Mouse (Mus musculus): ENCODE data around the gene Chmp6. TPM values are rescaled to one million over a fixed set of nuclear protein-coding genes. Genes with fewer than 3 reads are reported as not detected.

The Chmp6 gene
- polyA plus RNA-seq, 1 experiment from 2014 or later = 82.0 TPM

GRCm38 (mm10) chr11:119943428-119943988 lies 30.3 kb downstream of the Chmp6 start:
- ATAC-seq (ENCODE audit: insufficient read depth, low FRiP score) = peak; percentile 4; the same call in 1 of the 2 replicates
- Histone ChIP-seq H3K9ac (ENCODE audit: low read length) (peak overlapping the region; percentile 90), H3K4me3 (replicated peaks; ENCODE audit: low read length) (peak overlapping the region; percentile 81), H3K27ac (ENCODE audit: low read length) (peak overlapping the region; percentile 69), H3K4me2 (ENCODE audit: low read depth, low read length) (peak overlapping the region; percentile 96), H3K4me1 (ENCODE audit: control insufficient read depth, insufficient read depth, low read length) (peaks cover 51% of the 10 kb centered on the region), H3K27me3 (ENCODE audit: control insufficient read depth, insufficient read depth, low read length) (no peaks in the 10 kb centered on the region), H3K36me3 (ENCODE audit: control insufficient read depth, insufficient read depth, low read length) (no peaks in the 10 kb centered on the region), H3K9me3 (replicated peaks; ENCODE audit: control insufficient read depth, low read length) (no peaks in the 10 kb centered on the region)
- 1% methylated on average over 32 of the region's 32 CpGs for WGBS

- 56% methylated on average over 7 of the region's 7 CpGs for WGBS
- Histone ChIP-seq H3K27ac (ENCODE audit: low read length) (peak overlapping the region; percentile 51), H3K36me3 (ENCODE audit: control insufficient read depth, insufficient read depth, low read length) (no peaks in the 10 kb centered on the region), H3K27me3 (ENCODE audit: control insufficient read depth, insufficient read depth, low read length) (no peaks in the 10 kb centered on the region), H3K9ac (ENCODE audit: low read length) (peak overlapping the region; percentile 90; the same call in 1 of the 2 replicates), H3K4me1 (ENCODE audit: control insufficient read depth, insufficient read depth, low read length) (peaks cover 37% of the 10 kb centered on the region), H3K9me3 (replicated peaks; ENCODE audit: control insufficient read depth, low read length) (no peaks in the 10 kb centered on the region), H3K4me2 (ENCODE audit: low read depth, low read length) (peak overlapping the region; percentile 96), H3K4me3 (replicated peaks; ENCODE audit: low read length) (peak overlapping the region; percentile 81; the same call in 1 of the 2 replicates)
- no peak for ATAC-seq (ENCODE audit: insufficient read depth, low FRiP score)
These were observed 32.1 kb downstream of the Chmp6 start for GRCm38 (mm10) chr11:119945343-119945742.

- WGBS = 97% methylated on average over 1 of the region's 1 CpGs
- H3K4me1 ChIP-seq (ENCODE audit: control insufficient read depth, insufficient read depth, low read length) = peaks cover 33% of the 10 kb centered on the region
- no peaks in the 10 kb centered on the region for H3K36me3 ChIP-seq (ENCODE audit: control insufficient read depth, insufficient read depth, low read length)
- H3K9ac ChIP-seq (ENCODE audit: low read length) = no peak overlapping the region
- H3K4me3 ChIP-seq (replicated peaks; ENCODE audit: low read length) = no peak overlapping the region
- H3K27ac ChIP-seq (ENCODE audit: low read length) = no peak overlapping the region
- H3K9me3 ChIP-seq (replicated peaks; ENCODE audit: control insufficient read depth, low read length) = no peaks in the 10 kb centered on the region
- no peaks in the 10 kb centered on the region for H3K27me3 ChIP-seq (ENCODE audit: control insufficient read depth, insufficient read depth, low read length)
- no peak for ATAC-seq (ENCODE audit: insufficient read depth, low FRiP score)
- no peak overlapping the region for H3K4me2 ChIP-seq (ENCODE audit: low read depth, low read length)
These were observed 34.2 kb downstream of the Chmp6 start for GRCm38 (mm10) chr11:119947426-119947825.

- Histone ChIP-seq H3K4me2 (ENCODE audit: low read depth, low read length) (no peak overlapping the region), H3K9ac (ENCODE audit: low read length) (no peak overlapping the region), H3K4me3 (replicated peaks; ENCODE audit: low read length) (no peak overlapping the region), H3K27me3 (ENCODE audit: control insufficient read depth, insufficient read depth, low read length) (no peaks in the 10 kb centered on the region), H3K9me3 (replicated peaks; ENCODE audit: control insufficient read depth, low read length) (no peaks in the 10 kb centered on the region), H3K36me3 (ENCODE audit: control insufficient read depth, insufficient read depth, low read length) (no peaks in the 10 kb centered on the region), H3K27ac (ENCODE audit: low read length) (peak overlapping the region; percentile 21; the same call in 1 of the 2 replicates), H3K4me1 (ENCODE audit: control insufficient read depth, insufficient read depth, low read length) (peaks cover 37% of the 10 kb centered on the region)
- WGBS = 50% methylated on average over 2 of the region's 2 CpGs
- ATAC-seq (ENCODE audit: insufficient read depth, low FRiP score) = no peak
These were observed 34.7 kb downstream of the Chmp6 start for GRCm38 (mm10) chr11:119947897-119948296.

GRCm38 (mm10) chr11:119948305-119948704 lies 35.1 kb downstream of the Chmp6 start:
- no peak overlapping the region; the same call in 1 of the 2 replicates for H3K4me2 ChIP-seq (ENCODE audit: low read depth, low read length)
- WGBS = 58% methylated on average over 4 of the region's 4 CpGs
- no peaks in the 10 kb centered on the region for H3K36me3 ChIP-seq (ENCODE audit: control insufficient read depth, insufficient read depth, low read length)
- no peak for ATAC-seq (ENCODE audit: insufficient read depth, low FRiP score)
- peaks cover 40% of the 10 kb centered on the region for H3K4me1 ChIP-seq (ENCODE audit: control insufficient read depth, insufficient read depth, low read length)
- H3K4me3 ChIP-seq (replicated peaks; ENCODE audit: low read length) = no peak overlapping the region
- no peaks in the 10 kb centered on the region for H3K27me3 ChIP-seq (ENCODE audit: control insufficient read depth, insufficient read depth, low read length)
- peak overlapping the region; percentile 9; the same call in 1 of the 2 replicates for H3K9ac ChIP-seq (ENCODE audit: low read length)
- peak overlapping the region; percentile 31 for H3K27ac ChIP-seq (ENCODE audit: low read length)
- no peaks in the 10 kb centered on the region for H3K9me3 ChIP-seq (replicated peaks; ENCODE audit: control insufficient read depth, low read length)

- Histone ChIP-seq H3K9ac (ENCODE audit: low read length) (0 out of 2 replicates have a peak overlapping the region, but pooled peaks have one; percentile 32), H3K27me3 (ENCODE audit: control insufficient read depth, insufficient read depth, low read length) (no peaks in the 10 kb centered on the region), H3K4me1 (ENCODE audit: control insufficient read depth, insufficient read depth, low read length) (peaks cover 44% of the 10 kb centered on the region), H3K4me2 (ENCODE audit: low read depth, low read length) (peak overlapping the region; percentile 2; the same call in 1 of the 2 replicates), H3K36me3 (ENCODE audit: control insufficient read depth, insufficient read depth, low read length) (no peaks in the 10 kb centered on the region), H3K9me3 (replicated peaks; ENCODE audit: control insufficient read depth, low read length) (no peaks in the 10 kb centered on the region), H3K27ac (ENCODE audit: low read length) (peak overlapping the region; percentile 31), H3K4me3 (replicated peaks; ENCODE audit: low read length) (no peak overlapping the region)
- ATAC-seq (ENCODE audit: insufficient read depth, low FRiP score) = no peak
- 75% methylated on average over 2 of the region's 2 CpGs for WGBS
These were observed 35.6 kb downstream of the Chmp6 start for GRCm38 (mm10) chr11:119948803-119949202.

- WGBS = 94% methylated on average over 3 of the region's 3 CpGs
- H3K4me3 ChIP-seq (replicated peaks; ENCODE audit: low read length) = no peak overlapping the region
- no peak for ATAC-seq (ENCODE audit: insufficient read depth, low FRiP score)
- peaks cover 45% of the 10 kb centered on the region for H3K4me1 ChIP-seq (ENCODE audit: control insufficient read depth, insufficient read depth, low read length)
- H3K9me3 ChIP-seq (replicated peaks; ENCODE audit: control insufficient read depth, low read length) = no peaks in the 10 kb centered on the region
- no peak overlapping the region for H3K27ac ChIP-seq (ENCODE audit: low read length)
- no peaks in the 10 kb centered on the region for H3K27me3 ChIP-seq (ENCODE audit: control insufficient read depth, insufficient read depth, low read length)
- H3K4me2 ChIP-seq (ENCODE audit: low read depth, low read length) = no peak overlapping the region
- H3K9ac ChIP-seq (ENCODE audit: low read length) = no peak overlapping the region
- H3K36me3 ChIP-seq (ENCODE audit: control insufficient read depth, insufficient read depth, low read length) = no peaks in the 10 kb centered on the region
These were observed 37.3 kb downstream of the Chmp6 start for GRCm38 (mm10) chr11:119950535-119950934.

- no peaks in the 10 kb centered on the region for H3K36me3 ChIP-seq (ENCODE audit: control insufficient read depth, insufficient read depth, low read length)
- H3K4me1 ChIP-seq (ENCODE audit: control insufficient read depth, insufficient read depth, low read length) = peaks cover 47% of the 10 kb centered on the region
- no peak for ATAC-seq (ENCODE audit: insufficient read depth, low FRiP score)
These were observed 38.1 kb downstream of the Chmp6 start for GRCm38 (mm10) chr11:119951326-119951725.

GRCm38 (mm10) chr11:119952429-119953224 lies 39.4 kb downstream of the Chmp6 start:
- no peak overlapping the region for H3K4me3 ChIP-seq (replicated peaks; ENCODE audit: low read length)
- H3K27me3 ChIP-seq (ENCODE audit: control insufficient read depth, insufficient read depth, low read length) = no peaks in the 10 kb centered on the region
- H3K9me3 ChIP-seq (replicated peaks; ENCODE audit: control insufficient read depth, low read length) = no peaks in the 10 kb centered on the region
- H3K4me2 ChIP-seq (ENCODE audit: low read depth, low read length) = no peak overlapping the region
- peak overlapping the region; percentile 63 for H3K27ac ChIP-seq (ENCODE audit: low read length)
- 49% methylated on average over 5 of the region's 5 CpGs for WGBS
- peaks cover 49% of the 10 kb centered on the region for H3K4me1 ChIP-seq (ENCODE audit: control insufficient read depth, insufficient read depth, low read length)
- ATAC-seq (ENCODE audit: insufficient read depth, low FRiP score) = peak; percentile 38
- H3K36me3 ChIP-seq (ENCODE audit: control insufficient read depth, insufficient read depth, low read length) = no peaks in the 10 kb centered on the region
- H3K9ac ChIP-seq (ENCODE audit: low read length) = 0 out of 2 replicates have a peak overlapping the region, but pooled peaks have one; percentile 19

More at GRCm38 (mm10) chr11:119951326-119951725, 38.1 kb downstream of the Chmp6 start:
- H3K27ac ChIP-seq (ENCODE audit: low read length) = no peak overlapping the region
- WGBS = 91% methylated on average over 6 of the region's 6 CpGs
- no peak overlapping the region for H3K9ac ChIP-seq (ENCODE audit: low read length)
- no peaks in the 10 kb centered on the region for H3K27me3 ChIP-seq (ENCODE audit: control insufficient read depth, insufficient read depth, low read length)
- no peak overlapping the region for H3K4me2 ChIP-seq (ENCODE audit: low read depth, low read length)
- H3K4me3 ChIP-seq (replicated peaks; ENCODE audit: low read length) = no peak overlapping the region
- no peaks in the 10 kb centered on the region for H3K9me3 ChIP-seq (replicated peaks; ENCODE audit: control insufficient read depth, low read length)
